Mouse (Mus musculus) spleen, postnatal 0 days (tissue): Measurements from ENCODE around the gene Vsig8. TPM values are rescaled to one million over a fixed set of nuclear protein-coding genes. Genes with fewer than 3 reads are reported as not detected.

Experiments
- polyA plus RNA-seq: library from polyadenylated mRNA; unstranded; fragments of >200 nt; fragmentation: Nextera tagmentation; extraction: Ambion mirVana; gene quantifications from 2 replicates; pipeline ENCODE4 v1.2.1, GENCODE M21; 2015

The Vsig8 gene
- polyA plus RNA-seq: 0.13 TPM in 1 of 2 replicates, not detected in the other

GRCm38 (mm10) chr1:172555638-172556037, at the start of gene Vsig8:
TSS of gene Vsig8 (plus strand) at chr1:172555938.

GRCm38 (mm10) chr1:172520576-172521440, 34.9 kb upstream of the Vsig8 start, which contains the start of gene Cfap45:
TSS of gene Cfap45 (plus strand) at chr1:172520801.

GRCm38 (mm10) chr1:172590385-172590784, 34.6 kb downstream of the Vsig8 start, which contains the start of gene Slamf8:
TSS of gene Slamf8 (minus strand) at chr1:172590568.

GRCm38 (mm10) chr1:172602326-172602725, 46.6 kb downstream of the Vsig8 start, which contains the start of gene Fcrl6:
TSS of gene Fcrl6 (minus strand) at chr1:172602551.

Other genes with a start within 250 kb of the Vsig8 start
- gene Kcnj9, start 226.6 kb upstream of the Vsig8 start, polyA plus RNA-seq: 0.07 TPM in 1 of 2 replicates, not detected in the other
- 0.28 and 0.35 TPM in 2 replicates for gene Kcnj10, start 214.7 kb upstream of the Vsig8 start, polyA plus RNA-seq
- gene Pigm, start 179.4 kb upstream of the Vsig8 start, polyA plus RNA-seq: 3.3 and 3.5 TPM in 2 replicates
- 1.2 and 1.3 TPM in 2 replicates for gene Slamf9, start 80.6 kb upstream of the Vsig8 start, polyA plus RNA-seq
- 1.5 and 1.7 TPM in 2 replicates for gene Igsf9, start 74.2 kb upstream of the Vsig8 start, polyA plus RNA-seq
- 162 and 194 TPM in 2 replicates for gene Tagln2, start 55.9 kb upstream of the Vsig8 start, polyA plus RNA-seq
- 2.2 and 2.6 TPM in 2 replicates for gene Cfap45, start 35.1 kb upstream of the Vsig8 start, polyA plus RNA-seq
- gene Slamf8, start 34.6 kb downstream of the Vsig8 start, polyA plus RNA-seq: 0.20 and 0.69 TPM in 2 replicates
- 0.28 and 0.29 TPM in 2 replicates for gene Fcrl6, start 46.6 kb downstream of the Vsig8 start, polyA plus RNA-seq
- gene Dusp23, start 77.0 kb downstream of the Vsig8 start, polyA plus RNA-seq: 5.5 and 8.1 TPM in 2 replicates
- gene Crp, start 142.1 kb downstream of the Vsig8 start, polyA plus RNA-seq: 0.18 TPM in 1 of 2 replicates, not detected in the other